Mouse (Mus musculus) intestine, embryonic 15.5 days (tissue): Measurements from ENCODE around the gene Coro1b. TPM values are rescaled to one million over a fixed set of nuclear protein-coding genes. Genes with fewer than 3 reads are reported as not detected.

ENCODE experiments used
- ATAC-seq: fragments of 200-750 bp; cut with Nextera tagmentation; 2 replicates; pipeline ENCODE4 v1.8.0; 2017; ENCODE audit warnings: moderate TSS enrichment, moderate library complexity
- H3K27ac ChIP-seq: fragments of 300-500 bp; sonication (generic); 2 replicates; pipeline ENCODE4 v1.5.1; 2015; ENCODE audit warnings: mild to moderate bottlenecking, inconsistent platforms
- H3K27me3 ChIP-seq: fragments of 300-500 bp; sonication (generic); replicated peaks from 2 replicates; pipeline ENCODE4 v1.6.1; 2015; ENCODE audit warnings: inconsistent platforms
- H3K36me3 ChIP-seq: fragments of 300-500 bp; sonication (generic); 2 replicates; pipeline ENCODE4 v1.6.1; 2015; ENCODE audit warnings: inconsistent platforms
- H3K4me1 ChIP-seq: fragments of 300-500 bp; sonication (generic); replicated peaks from 2 replicates; pipeline ENCODE4 v1.6.1; 2015; ENCODE audit warnings: inconsistent platforms
- H3K4me2 ChIP-seq: fragments of 300-500 bp; sonication (generic); replicated peaks from 2 replicates; pipeline ENCODE4 v1.6.1; 2015; ENCODE audit warnings: mild to moderate bottlenecking, inconsistent platforms
- H3K4me3 ChIP-seq: fragments of 300-500 bp; sonication (generic); replicated peaks from 2 replicates; pipeline ENCODE4 v1.5.1; 2015; ENCODE audit warnings: inconsistent platforms
- H3K9ac ChIP-seq: fragments of 300-500 bp; sonication (generic); 2 replicates; pipeline ENCODE4 v1.6.1; 2015; ENCODE audit warnings: inconsistent platforms
- H3K9me3 ChIP-seq: fragments of 300-500 bp; sonication (generic); 2 replicates; pipeline ENCODE4 v1.6.1; 2016; ENCODE audit warnings: inconsistent platforms
- WGBS: fragments of 180-500 bp; shearing (Covaris S2); methylation state at CpG from one replicate; pipeline ENCODE4 v1.1.7; 2015; 5-methylcytosine and 5-hydroxymethylcytosine counted together
- polyA plus RNA-seq: library from polyadenylated mRNA; unstranded; fragments of >200 nt; fragmentation: Nextera tagmentation; extraction: Ambion mirVana; gene quantifications from 2 replicates; pipeline ENCODE4 v1.2.1, GENCODE M21; 2015

Coro1b gene
- 207 and 214 TPM in 2 replicates for polyA plus RNA-seq

DNA sequence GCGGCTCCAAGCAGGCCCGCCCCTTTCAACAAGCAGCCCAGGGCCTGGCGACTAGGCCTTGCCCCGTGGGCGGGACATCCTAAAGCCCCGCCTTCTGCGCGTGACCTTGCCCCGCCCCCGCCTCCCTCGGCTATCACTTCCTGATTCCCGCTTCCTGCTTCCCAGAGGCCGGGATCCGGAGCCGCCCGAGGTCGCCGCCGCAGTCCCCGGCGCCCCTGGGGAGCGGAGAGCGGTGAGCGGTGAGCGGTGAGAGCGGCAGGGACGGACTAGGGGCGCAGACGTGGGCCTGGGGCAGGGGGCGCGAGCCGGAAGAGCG lies at the start of gene Coro1b:
TSS of gene Coro1b (plus strand) at position 129 of the 316 bp plus-strand sequence.
- WGBS = under 1% methylated on average over 31 of the region's 33 CpGs
- Histone ChIP-seq H3K4me2 (peak within 1 kb of the TSS; percentile 82), H3K36me3 (peaks cover 9% of the 10 kb centered on the region), H3K9me3 (no peaks in the 10 kb centered on the region), H3K27ac (peak within 1 kb of the TSS; percentile 72), H3K4me1 (peaks cover 18% of the 10 kb centered on the region), H3K27me3 (no peaks in the 10 kb centered on the region), H3K9ac (peak within 1 kb of the TSS; percentile 91), H3K4me3 (peak within 1 kb of the TSS; percentile 91)
- peak; percentile 96 for ATAC-seq

GRCm38 (mm10) chr19:4099056-4099455 lies 49.4 kb upstream of the Coro1b start:
- H3K27me3 ChIP-seq = peaks cover 10% of the 10 kb centered on the region
- H3K4me1 ChIP-seq = peaks cover 41% of the 10 kb centered on the region
- H3K9me3 ChIP-seq = no peaks in the 10 kb centered on the region
- no peak overlapping the region for H3K9ac ChIP-seq
- peak overlapping the region; percentile 95 for H3K4me2 ChIP-seq
- no peaks in the 10 kb centered on the region for H3K36me3 ChIP-seq
- H3K27ac ChIP-seq = peak overlapping the region; percentile 33
- 15% methylated on average over 9 of the region's 9 CpGs for WGBS
- no peak overlapping the region for H3K4me3 ChIP-seq
- ATAC-seq = 0 out of 2 replicates have a peak, but pooled peaks have one; percentile 5

DNA sequence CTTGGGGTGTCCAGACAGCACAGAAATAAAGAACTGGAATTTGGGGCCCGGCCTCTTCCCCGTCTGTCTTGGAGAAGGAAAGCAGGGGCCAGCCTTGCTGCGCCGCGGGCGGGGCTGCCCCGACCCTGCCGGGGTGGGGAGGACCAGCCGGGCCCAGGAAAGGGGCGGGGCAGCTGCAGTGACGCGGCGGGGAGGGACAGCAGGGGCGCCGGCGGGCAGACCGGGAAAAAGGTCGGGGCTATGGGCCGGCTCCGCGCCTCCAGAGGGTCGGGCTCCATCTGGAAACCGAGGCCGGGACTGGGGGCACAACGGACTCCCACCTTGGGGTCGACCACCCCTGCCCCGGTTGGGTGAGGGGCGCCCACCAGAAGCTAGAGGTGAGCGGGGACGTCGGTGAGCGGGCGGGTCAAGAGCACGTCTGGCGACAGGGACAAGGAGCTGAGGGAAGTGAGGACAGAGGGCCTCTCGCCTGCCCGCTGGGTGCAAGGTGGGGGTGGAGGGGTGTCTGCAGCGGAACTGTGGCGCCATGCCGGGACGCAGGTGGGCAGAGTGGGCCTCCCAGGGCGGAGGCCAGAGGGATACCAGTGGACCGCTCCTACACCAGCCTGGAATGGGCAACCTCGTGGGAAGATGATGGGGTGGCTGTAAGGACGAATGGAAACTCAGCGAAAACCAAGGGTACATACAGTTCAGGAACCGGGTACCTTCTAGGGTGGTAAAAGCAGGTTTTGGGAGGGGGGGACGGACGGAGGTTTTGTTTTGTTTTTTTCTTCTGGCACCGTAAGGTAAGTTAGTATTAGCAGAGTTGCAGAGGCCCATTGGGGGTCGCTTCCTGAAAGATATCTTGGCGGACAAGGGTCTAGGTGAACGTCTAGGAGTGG lies 48.3 kb upstream of the Coro1b start, which contains the start of gene Pitpnm1:
TSS of gene Pitpnm1 (plus strand) at position 162 of the 881 bp plus-strand sequence.
- WGBS = 1% methylated on average over 53 of the region's 53 CpGs
- peak within 1 kb of the TSS; percentile 52 for H3K4me3 ChIP-seq
- H3K36me3 ChIP-seq = 0 out of 2 replicates have a peak, but pooled peaks cover 3% of the 10 kb centered on the region
- ATAC-seq = peak; percentile 30
- H3K27me3 ChIP-seq = peaks cover 10% of the 10 kb centered on the region
- H3K27ac ChIP-seq = peak within 1 kb of the TSS; percentile 33
- peaks cover 41% of the 10 kb centered on the region for H3K4me1 ChIP-seq
- no peaks in the 10 kb centered on the region for H3K9me3 ChIP-seq
- H3K4me2 ChIP-seq = peak within 1 kb of the TSS; percentile 95
- H3K9ac ChIP-seq = peak within 1 kb of the TSS; percentile 53

DNA sequence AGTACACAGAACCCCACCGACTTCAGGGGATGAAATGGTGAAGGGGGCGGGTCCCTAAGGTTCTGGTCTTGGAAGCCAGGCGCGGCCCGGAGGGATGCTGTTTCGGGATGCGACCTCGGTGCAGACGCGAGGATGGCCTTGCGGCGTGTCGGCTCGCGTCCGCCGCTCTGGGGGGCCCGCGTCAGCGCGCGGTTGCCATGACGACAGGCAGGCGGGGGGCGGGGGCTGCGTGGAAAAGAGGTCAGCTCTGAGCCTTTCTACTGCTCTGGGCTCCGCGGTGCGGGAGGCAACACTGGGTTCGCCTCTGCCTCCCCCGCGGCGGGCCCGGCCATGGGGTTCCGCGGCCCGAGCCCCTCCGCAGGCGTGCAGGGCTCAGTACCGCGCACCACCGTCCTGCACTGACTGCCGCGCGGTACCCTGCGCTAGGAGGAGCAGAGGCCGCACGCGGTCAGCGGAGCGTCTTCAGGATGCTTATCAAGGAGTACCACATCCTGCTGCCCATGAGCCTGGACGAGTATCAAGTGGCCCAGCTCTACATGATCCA lies 47.6 kb upstream of the Coro1b start:
- Histone ChIP-seq H3K27ac (no peak overlapping the region), H3K4me3 (peak overlapping the region; percentile 52), H3K9me3 (no peaks in the 10 kb centered on the region), H3K4me2 (peak overlapping the region; percentile 95), H3K9ac (peak overlapping the region; percentile 53), H3K4me1 (peaks cover 41% of the 10 kb centered on the region), H3K36me3 (0 out of 2 replicates have a peak, but pooled peaks cover 3% of the 10 kb centered on the region), H3K27me3 (peaks cover 10% of the 10 kb centered on the region)
- WGBS = 2% methylated on average over 52 of the region's 52 CpGs
- ATAC-seq = no peak

GRCm38 (mm10) chr19:4101466-4101865 lies 47.0 kb upstream of the Coro1b start:
- Histone ChIP-seq H3K9ac (no peak overlapping the region), H3K36me3 (0 out of 2 replicates have a peak, but pooled peaks cover 3% of the 10 kb centered on the region), H3K27me3 (peaks cover 10% of the 10 kb centered on the region), H3K27ac (no peak overlapping the region), H3K4me2 (peak overlapping the region; percentile 95), H3K9me3 (no peaks in the 10 kb centered on the region), H3K4me1 (peaks cover 38% of the 10 kb centered on the region), H3K4me3 (peak overlapping the region; percentile 52; the same call in 1 of the 2 replicates)
- ATAC-seq = no peak
- 76% methylated on average over 6 of the region's 6 CpGs for WGBS

GRCm38 (mm10) chr19:4102049-4102448 lies 46.4 kb upstream of the Coro1b start:
- no peak overlapping the region for H3K4me3 ChIP-seq
- H3K4me2 ChIP-seq = no peak overlapping the region
- peaks cover 10% of the 10 kb centered on the region for H3K27me3 ChIP-seq
- 74% methylated on average over 2 of the region's 2 CpGs for WGBS
- H3K27ac ChIP-seq = no peak overlapping the region
- peaks cover 38% of the 10 kb centered on the region for H3K4me1 ChIP-seq
- no peaks in the 10 kb centered on the region for H3K9me3 ChIP-seq
- ATAC-seq = no peak
- 0 out of 2 replicates have a peak, but pooled peaks cover 3% of the 10 kb centered on the region for H3K36me3 ChIP-seq
- no peak overlapping the region for H3K9ac ChIP-seq

DNA sequence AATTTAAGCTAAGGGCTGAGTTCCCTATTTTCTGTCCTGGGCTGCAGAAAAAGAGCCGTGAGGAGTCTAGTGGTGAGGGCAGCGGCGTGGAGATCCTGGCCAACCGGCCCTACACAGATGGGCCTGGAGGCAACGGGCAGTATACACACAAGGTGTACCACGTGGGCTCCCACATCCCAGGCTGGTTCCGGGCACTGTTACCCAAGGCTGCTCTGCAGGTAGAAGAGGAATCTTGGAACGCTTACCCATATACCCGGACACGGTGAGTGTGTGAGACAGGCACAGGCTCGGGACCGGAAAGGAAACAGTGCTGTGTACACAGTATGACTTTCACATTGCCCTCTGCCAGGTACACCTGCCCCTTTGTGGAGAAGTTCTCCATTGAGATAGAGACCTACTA lies 45.8 kb upstream of the Coro1b start:
- H3K27ac ChIP-seq = no peak overlapping the region
- no peak overlapping the region for H3K9ac ChIP-seq
- H3K9me3 ChIP-seq = no peaks in the 10 kb centered on the region
- WGBS = 91% methylated on average over 12 of the region's 12 CpGs
- peaks cover 10% of the 10 kb centered on the region for H3K27me3 ChIP-seq
- no peak overlapping the region for H3K4me3 ChIP-seq
- no peak for ATAC-seq
- H3K36me3 ChIP-seq = 0 out of 2 replicates have a peak, but pooled peaks cover 3% of the 10 kb centered on the region
- peaks cover 36% of the 10 kb centered on the region for H3K4me1 ChIP-seq
- H3K4me2 ChIP-seq = no peak overlapping the region

- no peak overlapping the region for H3K4me2 ChIP-seq
- no peaks in the 10 kb centered on the region for H3K9me3 ChIP-seq
- no peak for ATAC-seq
- H3K4me3 ChIP-seq = no peak overlapping the region
- H3K4me1 ChIP-seq = peaks cover 30% of the 10 kb centered on the region
- no peak overlapping the region for H3K27ac ChIP-seq
- H3K36me3 ChIP-seq = 0 out of 2 replicates have a peak, but pooled peaks cover 3% of the 10 kb centered on the region
- H3K9ac ChIP-seq = no peak overlapping the region
- WGBS = 94% methylated on average over 18 of the region's 18 CpGs
- peaks cover 10% of the 10 kb centered on the region for H3K27me3 ChIP-seq
These were observed 45.1 kb upstream of the Coro1b start for GRCm38 (mm10) chr19:4103294-4103693.

DNA sequence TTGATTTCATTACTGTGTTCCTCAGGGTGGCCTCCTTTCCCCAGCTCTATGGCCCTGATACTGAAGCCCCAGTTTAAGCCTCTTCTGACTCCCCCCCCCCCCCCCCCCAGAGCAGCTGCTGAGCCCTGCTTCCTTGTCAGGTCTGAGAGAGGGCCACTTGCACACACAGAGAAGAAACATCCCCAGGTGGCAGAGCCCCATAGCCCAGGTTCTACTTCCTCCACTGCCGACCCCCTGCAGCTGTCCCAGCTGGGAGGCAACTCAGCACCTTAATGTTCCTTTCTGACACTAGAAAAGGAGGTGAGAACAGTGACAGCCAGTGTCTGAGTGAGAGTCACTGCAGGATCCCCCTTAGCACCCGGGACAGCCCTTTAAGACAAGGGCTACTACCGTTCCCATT lies 44.6 kb upstream of the Coro1b start:
- no peaks in the 10 kb centered on the region for H3K9me3 ChIP-seq
- no peak for ATAC-seq
- WGBS = 68% methylated on average over 3 of the region's 3 CpGs

GRCm38 (mm10) chr19:4104675-4105194 lies 43.7 kb upstream of the Coro1b start:
- H3K36me3 ChIP-seq = 0 out of 2 replicates have a peak, but pooled peaks cover 3% of the 10 kb centered on the region
- peaks cover 17% of the 10 kb centered on the region for H3K4me1 ChIP-seq
- no peaks in the 10 kb centered on the region for H3K9me3 ChIP-seq
- WGBS = 90% methylated on average over 16 of the region's 16 CpGs
- no peak overlapping the region for H3K4me3 ChIP-seq
- H3K27ac ChIP-seq = no peak overlapping the region
- no peak overlapping the region for H3K9ac ChIP-seq
- no peak for ATAC-seq
- peaks cover 10% of the 10 kb centered on the region for H3K27me3 ChIP-seq
- no peak overlapping the region for H3K4me2 ChIP-seq

More for the DNA sequence above, 44.6 kb upstream of the Coro1b start:
- no peak overlapping the region for H3K27ac ChIP-seq
- 0 out of 2 replicates have a peak, but pooled peaks cover 3% of the 10 kb centered on the region for H3K36me3 ChIP-seq
- H3K9ac ChIP-seq = no peak overlapping the region
- H3K4me2 ChIP-seq = no peak overlapping the region
- peaks cover 10% of the 10 kb centered on the region for H3K27me3 ChIP-seq
- H3K4me3 ChIP-seq = no peak overlapping the region
- H3K4me1 ChIP-seq = peaks cover 26% of the 10 kb centered on the region

DNA sequence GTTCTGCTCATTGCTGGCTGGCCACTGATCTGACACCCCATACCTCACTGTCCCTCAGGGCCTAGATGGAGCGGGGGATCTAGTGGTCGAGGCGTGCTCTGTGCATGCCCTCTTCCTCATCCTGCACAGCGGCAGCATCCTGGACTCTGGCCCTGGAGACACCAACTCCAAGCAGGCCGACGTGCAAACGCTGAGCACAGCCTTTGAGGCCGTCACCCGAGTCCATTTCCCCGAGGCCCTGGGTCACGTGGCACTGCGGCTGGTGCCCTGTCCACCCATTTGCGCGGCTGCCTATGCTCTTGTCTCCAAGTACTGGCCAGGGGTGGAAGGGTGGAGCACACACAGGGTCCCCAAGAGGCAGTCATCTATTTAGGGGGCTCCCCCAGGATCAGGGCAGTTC lies 41.8 kb upstream of the Coro1b start:
- Histone ChIP-seq H3K4me1 (no peaks in the 10 kb centered on the region), H3K27me3 (no peaks in the 10 kb centered on the region; the same call in 1 of the 2 replicates), H3K4me3 (no peak overlapping the region), H3K4me2 (no peak overlapping the region), H3K9me3 (no peaks in the 10 kb centered on the region), H3K36me3 (0 out of 2 replicates have a peak, but pooled peaks cover 3% of the 10 kb centered on the region), H3K9ac (no peak overlapping the region), H3K27ac (no peak overlapping the region)
- ATAC-seq = no peak
- 90% methylated on average over 14 of the region's 14 CpGs for WGBS

GRCm38 (mm10) chr19:4108535-4108934 lies 39.9 kb upstream of the Coro1b start:
- H3K4me2 ChIP-seq = no peak overlapping the region
- H3K9me3 ChIP-seq = no peaks in the 10 kb centered on the region
- no peak for ATAC-seq
- peaks cover 11% of the 10 kb centered on the region for H3K4me1 ChIP-seq
- H3K27ac ChIP-seq = no peak overlapping the region
- H3K9ac ChIP-seq = no peak overlapping the region
- 0 out of 2 replicates have a peak, but pooled peaks cover 3% of the 10 kb centered on the region for H3K36me3 ChIP-seq
- no peaks in the 10 kb centered on the region for H3K27me3 ChIP-seq
- H3K4me3 ChIP-seq = no peak overlapping the region
- 91% methylated on average over 9 of the region's 9 CpGs for WGBS
